Comparison of ENCODE assay signal across 9 mouse cellular contexts in genomic region chr2:172501341-172501740, GRCm38 (mm10). TPM values are rescaled to one million over a fixed set of nuclear protein-coding genes. Genes with fewer than 3 reads are reported as not detected.
DNase-seq lines count a peak whose midpoint lies in the region; ATAC-seq and TF ChIP-seq lines count a peak whose summit lies in the region.
"Had no signal": no experiment of that assay in that cellular context is flagged by ENCODE, and none has a peak within 500 bp of the region (broad histone marks: within the 10 kb centered on the region; RNA-seq: fewer than 3 reads in every experiment).

No protein-coding gene starts in this region.

- H3K4me1 ChIP-seq in cortical plate, adult 2 months (ENCODE audit: control insufficient read depth, insufficient read depth, low read length) = no peaks in the 10 kb centered on the region
- no peaks in the 10 kb centered on the region for H3K4me1 ChIP-seq in neural tube, embryonic 13.5 days (replicated peaks)

- peak; percentile 79 for TF ChIP-seq CTCF in layer of hippocampus, adult 2 months (conservative IDR thresholded peaks at IDR 0.05)
- TF ChIP-seq CTCF in cortical plate, adult 2 months (IDR thresholded peaks at IDR 0.05; ENCODE audit: extremely low read depth, insufficient read depth, low read length) = peak; percentile 82

- no peaks in the 10 kb centered on the region for H3K36me3 ChIP-seq in neural tube, embryonic 13.5 days

- no peak overlapping the region for H3K9ac ChIP-seq in neural tube, embryonic 13.5 days

- H3K27me3 ChIP-seq in neural tube, embryonic 13.5 days = no peaks in the 10 kb centered on the region

- DNase-seq in layer of hippocampus, adult 2 months (ENCODE audit: low spot score in 2 of 2) = peak in 1 of 2 experiments; percentile 45
- DNase-seq in layer of hippocampus, adult 11-12 months (ENCODE audit: low spot score) = no peak
- peak; percentile 69 for DNase-seq in NIH3T3 (ENCODE audit: low read depth)
- DNase-seq in kidney, postnatal 14 days = peak; percentile 15
- no peak for DNase-seq in left cerebral cortex, adult 9 months (ENCODE audit: low spot score in 2 of 2)

- 5% methylated on average over 4 of the region's 4 CpGs for WGBS in neural tube, embryonic 13.5 days

- no peak overlapping the region for H3K27ac ChIP-seq in layer of hippocampus, adult 2 months
- H3K27ac ChIP-seq in cortical plate, adult 2 months (ENCODE audit: insufficient read depth, low read length) = no peak overlapping the region
- H3K27ac ChIP-seq in neural tube, embryonic 13.5 days (replicated peaks) = no peak overlapping the region

- H3K4me2 ChIP-seq in neural tube, embryonic 13.5 days = no peak overlapping the region

- no peak for TF ChIP-seq POLR2A in cortical plate, adult 2 months (IDR thresholded peaks at IDR 0.05; ENCODE audit: extremely low read depth, insufficient read depth, low read length)

- 0 out of 2 replicates have a peak, but pooled peaks have one; percentile 15 for ATAC-seq in neural tube, embryonic 13.5 days (ENCODE audit: low read depth)

- no peak overlapping the region for H3K4me3 ChIP-seq in layer of hippocampus, adult 2 months
- no peak overlapping the region for H3K4me3 ChIP-seq in cortical plate, adult 2 months (ENCODE audit: insufficient read depth, low read length)
- H3K4me3 ChIP-seq in neural tube, embryonic 13.5 days = no peak overlapping the region
- H3K4me3 ChIP-seq: megakaryocyte, embryonic 14.5 days had no signal

- no peaks in the 10 kb centered on the region for H3K9me3 ChIP-seq in neural tube, embryonic 13.5 days
- H3K9me3 ChIP-seq: megakaryocyte, embryonic 14.5 days had no signal

RNA-seq across cellular contexts. Expression of gene Fam209, which starts 29.0 kb away (rescaled TPM):
- not detected for total RNA-seq in layer of hippocampus, adult 2 months (2021)
- 0.17 TPM in 1 of 2 replicates, not detected in the other for polyA plus RNA-seq in cortical plate, adult 2 months (2012; rRNA removed)
- 0.49 TPM in 1 of 2 replicates, not detected in the other for polyA plus RNA-seq in neural tube, embryonic 13.5 days (2015; fragmentation: Nextera tagmentation; extraction: Ambion mirVana)

RNA-seq across cellular contexts. Expression of gene Gcnt7, which starts 42.9 kb away (rescaled TPM):
- not detected for total RNA-seq in layer of hippocampus, adult 2 months (2021)
- not detected in 2 replicates for polyA plus RNA-seq in cortical plate, adult 2 months (2012; rRNA removed)
- polyA plus RNA-seq in neural tube, embryonic 13.5 days (2015; fragmentation: Nextera tagmentation; extraction: Ambion mirVana) = 0.61 and 1.1 TPM in 2 replicates
- polyA plus RNA-seq: gonadal fat pad, adult 2 months had no signal

RNA-seq across cellular contexts. Expression of gene Tfap2c, which starts 48.1 kb away (rescaled TPM):
- under 1 TPM; 0.20 to 0.26 TPM for total RNA-seq in layer of hippocampus, adult 2 months (2021)
- 0.06 and 0.08 TPM in 2 replicates for polyA plus RNA-seq in cortical plate, adult 2 months (2012; rRNA removed)
- polyA plus RNA-seq in neural tube, embryonic 13.5 days (2015; fragmentation: Nextera tagmentation; extraction: Ambion mirVana) = 0.60 and 1.0 TPM in 2 replicates

Comparison
In these comparisons a context has a peak if more than half of its experiments do, and no peak if none do; other contexts are left out.
1. DNase-seq: peak in NIH3T3 (single experiment) and kidney, postnatal 14 days (single experiment); none in layer of hippocampus, adult 11-12 months (single experiment) and left cerebral cortex, adult 9 months (0 of 2).